Mouse (Mus musculus) midbrain, postnatal 0 days (tissue): ENCODE data around the gene Kcnq4. TPM values are rescaled to one million over a fixed set of nuclear protein-coding genes. Genes with fewer than 3 reads are reported as not detected.

ENCODE experiments used
- ATAC-seq: fragments of 200-750 bp; cut with Nextera tagmentation; 2 replicates; pipeline ENCODE4 v1.8.0; 2017; ENCODE audit warnings: moderate number of reproducible peaks, mild to moderate bottlenecking, moderate TSS enrichment, moderate library complexity; ENCODE audit not compliant: low FRiP score
- DNase-seq: peaks from one replicate; pipeline ENCODE4 v3.0.0-alpha.2; 2015; ENCODE audit warnings: low spot score
- H3K27ac ChIP-seq: fragments of 300-500 bp; sonication (generic); 2 replicates; pipeline ENCODE4 v1.5.1; 2014; ENCODE audit warnings: low read depth, mild to moderate bottlenecking, low read length, mixed read lengths
- H3K27me3 ChIP-seq: fragments of 300-500 bp; sonication (generic); 2 replicates; pipeline ENCODE4 v1.6.1; 2014; ENCODE audit warnings: low read length, control low read depth, mixed read lengths; ENCODE audit not compliant: insufficient read depth
- H3K36me3 ChIP-seq: fragments of 300-500 bp; sonication (generic); 2 replicates; pipeline ENCODE4 v1.6.1; 2014; ENCODE audit warnings: low read length, control low read depth, mixed read lengths; ENCODE audit not compliant: insufficient read depth
- H3K4me1 ChIP-seq: fragments of 300-500 bp; sonication (generic); 2 replicates; pipeline ENCODE4 v1.6.1; 2014; ENCODE audit warnings: mild to moderate bottlenecking, control low read depth, antibody characterized with exemption, low read length, mixed read lengths; ENCODE audit not compliant: insufficient read depth
- H3K4me2 ChIP-seq: fragments of 300-500 bp; sonication (generic); 2 replicates; pipeline ENCODE4 v1.6.1; 2014; ENCODE audit warnings: low read depth, mild to moderate bottlenecking, low read length, mixed read lengths; ENCODE audit not compliant: poor library complexity, severe bottlenecking
- H3K4me3 ChIP-seq: fragments of 300-500 bp; sonication (generic); 2 replicates; pipeline ENCODE4 v1.5.1; 2014; ENCODE audit warnings: low read depth, mild to moderate bottlenecking, low read length, moderate library complexity
- H3K9ac ChIP-seq: fragments of 300-500 bp; sonication (generic); replicated peaks from 2 replicates; pipeline ENCODE4 v1.6.1; 2014; ENCODE audit warnings: mild to moderate bottlenecking, low read length, moderate library complexity, mixed read lengths; ENCODE audit not compliant: poor library complexity, severe bottlenecking
- H3K9me3 ChIP-seq: fragments of 300-500 bp; sonication (generic); 2 replicates; pipeline ENCODE4 v1.6.1; 2016; ENCODE audit warnings: low read length, control low read depth
- CTCF ChIP-seq: IDR thresholded peaks from 2 replicates; pipeline ENCODE4 v1.5.1; 2016; ENCODE audit warnings: antibody characterized with exemption, mild to moderate bottlenecking
- WGBS: fragments of 180-500 bp; shearing (Covaris S2); extraction: QIAGEN DNeasy Blood & Tissue Kit; methylation state at CpG from one replicate; pipeline ENCODE4 v1.1.7; 2014; 5-methylcytosine and 5-hydroxymethylcytosine counted together
- polyA plus RNA-seq: library from polyadenylated mRNA; unstranded; fragments of >200 nt; fragmentation: Nextera tagmentation; extraction: Ambion mirVana; gene quantifications from 2 replicates; pipeline ENCODE4 v1.2.1, GENCODE M21; 2015
- total RNA-seq: library from RNA; depleted of rRNA; stranded (reverse); fragments of >200 nt; gene quantifications from 2 replicates; pipeline ENCODE4 v1.2.3, GENCODE M21; 2014

The Kcnq4 gene
- total and polyA plus RNA-seq, 2 experiments from 2014 or later: 4.2 to 9.8 TPM

DNA sequence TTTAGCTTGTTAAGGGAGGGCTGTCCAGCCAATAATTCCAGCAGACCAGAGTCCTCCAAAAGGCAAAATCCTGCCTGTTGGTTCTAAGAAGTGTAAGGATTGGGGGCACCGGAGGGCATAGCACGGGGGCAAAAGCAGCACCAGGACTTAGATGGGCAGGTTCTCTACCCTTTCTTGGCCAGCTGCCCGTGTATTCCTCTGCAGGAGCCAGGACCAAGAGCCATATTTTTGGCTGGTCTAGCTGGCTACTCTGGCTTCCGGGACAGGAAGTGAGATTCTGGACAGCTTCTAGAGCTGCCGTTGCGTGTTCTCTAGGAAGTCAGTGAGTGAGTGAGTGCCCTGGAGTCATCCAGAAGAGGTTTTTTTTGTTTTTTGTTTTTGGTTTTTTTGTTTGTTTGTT is 18.3 kb downstream of the Kcnq4 start:
- H3K9me3 ChIP-seq: no peaks in the 10 kb centered on the region
- H3K4me3 ChIP-seq: no peak overlapping the region
- no peaks in the 10 kb centered on the region for H3K4me1 ChIP-seq
- no peak overlapping the region for H3K27ac ChIP-seq
- peaks cover 12% of the 10 kb centered on the region; the same call in 1 of the 2 replicates for H3K27me3 ChIP-seq
- H3K4me2 ChIP-seq: no peak overlapping the region
- no peak overlapping the region for H3K9ac ChIP-seq
- 72% methylated on average over 6 of the region's 6 CpGs for WGBS
- H3K36me3 ChIP-seq: no peaks in the 10 kb centered on the region
- DNase-seq (peak; percentile 38), ATAC-seq (no peak)
- TF ChIP-seq CTCF: no peak

- Histone ChIP-seq H3K4me1 (no peaks in the 10 kb centered on the region), H3K36me3 (no peaks in the 10 kb centered on the region), H3K27me3 (peaks cover 12% of the 10 kb centered on the region; the same call in 1 of the 2 replicates), H3K9ac (no peak overlapping the region), H3K27ac (no peak overlapping the region), H3K4me3 (no peak overlapping the region), H3K4me2 (no peak overlapping the region), H3K9me3 (no peaks in the 10 kb centered on the region)
- TF ChIP-seq CTCF: no peak
- DNase-seq: no peak
- WGBS: 48% methylated on average over 6 of the region's 6 CpGs
- no peak for ATAC-seq
Observed at GRCm38 (mm10) chr4:120729441-120729840, 19.0 kb downstream of the Kcnq4 start.

GRCm38 (mm10) chr4:120727842-120728241 is 20.6 kb downstream of the Kcnq4 start:
- no peak overlapping the region for H3K4me3 ChIP-seq
- no peak for ATAC-seq
- 80% methylated on average over 11 of the region's 11 CpGs for WGBS
- no peak overlapping the region for H3K27ac ChIP-seq
- no peaks in the 10 kb centered on the region for H3K4me1 ChIP-seq
- H3K9ac ChIP-seq: no peak overlapping the region
- no peaks in the 10 kb centered on the region for H3K9me3 ChIP-seq
- peaks cover 12% of the 10 kb centered on the region; the same call in 1 of the 2 replicates for H3K27me3 ChIP-seq
- DNase-seq: no peak
- H3K36me3 ChIP-seq: no peaks in the 10 kb centered on the region
- H3K4me2 ChIP-seq: no peak overlapping the region
- no peak for TF ChIP-seq CTCF

DNA sequence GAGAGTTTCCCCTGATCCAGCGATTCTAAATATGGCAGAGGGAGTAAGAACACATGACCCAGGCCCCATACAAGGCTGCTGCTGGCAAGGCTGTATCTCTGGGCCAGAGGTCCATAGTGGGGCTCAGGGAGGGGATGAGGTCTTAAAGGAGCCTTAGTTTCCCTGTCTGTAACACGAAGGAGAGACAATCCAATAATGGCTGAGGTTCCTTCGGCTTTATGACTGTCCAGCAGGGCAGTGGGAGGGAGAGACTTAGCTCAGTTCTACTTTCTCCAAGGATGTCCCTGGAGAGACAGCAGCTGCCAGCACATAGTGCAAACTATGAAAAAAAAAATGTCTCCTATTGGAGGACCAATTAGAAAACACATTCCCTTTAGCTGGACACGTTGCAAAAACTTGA is 22.2 kb downstream of the Kcnq4 start:
- WGBS: 60% methylated on average over 4 of the region's 4 CpGs
- Histone ChIP-seq H3K9me3 (no peaks in the 10 kb centered on the region), H3K27ac (no peak overlapping the region), H3K27me3 (no peaks in the 10 kb centered on the region), H3K4me1 (no peaks in the 10 kb centered on the region), H3K9ac (no peak overlapping the region), H3K36me3 (no peaks in the 10 kb centered on the region), H3K4me3 (no peak overlapping the region), H3K4me2 (no peak overlapping the region)
- no peak for TF ChIP-seq CTCF
- ATAC-seq (no peak), DNase-seq (no peak)

GRCm38 (mm10) chr4:120725516-120726090 is 22.8 kb downstream of the Kcnq4 start:
- WGBS: 52% methylated on average over 5 of the region's 5 CpGs
- no peaks in the 10 kb centered on the region for H3K9me3 ChIP-seq
- no peak for TF ChIP-seq CTCF
- H3K36me3 ChIP-seq: no peaks in the 10 kb centered on the region
- H3K27me3 ChIP-seq: no peaks in the 10 kb centered on the region
- H3K4me2 ChIP-seq: no peak overlapping the region
- H3K27ac ChIP-seq: no peak overlapping the region
- no peaks in the 10 kb centered on the region for H3K4me1 ChIP-seq
- H3K4me3 ChIP-seq: no peak overlapping the region
- DNase-seq (no peak), ATAC-seq (no peak)
- H3K9ac ChIP-seq: no peak overlapping the region

DNA sequence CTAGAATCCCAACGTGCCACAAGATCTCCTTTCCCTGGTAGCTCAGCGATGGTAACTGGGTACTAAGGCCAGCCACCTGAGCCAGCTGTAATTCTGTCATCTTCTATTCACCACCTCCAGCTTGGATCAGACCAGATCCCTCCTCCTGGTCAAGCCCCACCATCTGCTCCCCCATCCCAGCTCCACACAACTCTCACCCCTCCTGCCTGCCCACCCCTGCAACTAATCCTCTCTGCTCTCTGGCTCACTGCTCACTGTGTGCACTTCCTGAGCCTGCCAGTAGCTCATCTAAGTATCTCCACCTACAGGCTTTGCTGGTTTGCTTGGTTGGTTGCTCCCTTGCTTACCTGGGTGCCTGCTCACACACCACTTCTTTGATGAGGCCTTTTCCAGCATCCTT is 26.8 kb downstream of the Kcnq4 start:
- TF ChIP-seq CTCF: no peak
- peak; percentile 31 for DNase-seq
- WGBS: 52% methylated on average over 2 of the region's 2 CpGs

More for the DNA sequence above, 26.8 kb downstream of the Kcnq4 start:
- Histone ChIP-seq H3K4me3 (no peak overlapping the region), H3K27me3 (0 out of 2 replicates have a peak, but pooled peaks cover 3% of the 10 kb centered on the region), H3K4me1 (no peaks in the 10 kb centered on the region), H3K9me3 (no peaks in the 10 kb centered on the region), H3K27ac (no peak overlapping the region), H3K36me3 (no peaks in the 10 kb centered on the region), H3K4me2 (no peak overlapping the region), H3K9ac (no peak overlapping the region)
- ATAC-seq: no peak
